Mouse (Mus musculus) neural tube, embryonic 15.5 days (tissue): ENCODE results near the gene Olfr711. TPM values are rescaled to one million over a fixed set of nuclear protein-coding genes. Genes with fewer than 3 reads are reported as not detected.
"Not testable (repeated sequence)": the region's sequence is repeated elsewhere in the genome, so short reads cannot be mapped to it uniquely, and the experiment has no call there.

Experiments used
- ATAC-seq: fragments of 200-750 bp; cut with Nextera tagmentation; 2 replicates; pipeline ENCODE4 v1.8.0; 2017; ENCODE audit warnings: mild to moderate bottlenecking, moderate TSS enrichment, moderate library complexity; ENCODE audit not compliant: low FRiP score
- H3K27ac ChIP-seq: fragments of 300-500 bp; sonication (generic); replicated peaks from 2 replicates; pipeline ENCODE4 v1.5.1; 2015; ENCODE audit warnings: mild to moderate bottlenecking, inconsistent platforms
- H3K27me3 ChIP-seq: fragments of 300-500 bp; sonication (generic); replicated peaks from 2 replicates; pipeline ENCODE4 v1.6.1; 2015; ENCODE audit warnings: inconsistent platforms
- H3K36me3 ChIP-seq: fragments of 300-500 bp; sonication (generic); 2 replicates; pipeline ENCODE4 v1.6.1; 2015; ENCODE audit warnings: inconsistent platforms
- H3K4me1 ChIP-seq: fragments of 300-500 bp; sonication (generic); 2 replicates; pipeline ENCODE4 v1.6.1; 2015; ENCODE audit warnings: inconsistent platforms
- H3K4me2 ChIP-seq: fragments of 300-500 bp; sonication (generic); 2 replicates; pipeline ENCODE4 v1.6.1; 2015; ENCODE audit warnings: inconsistent platforms, mild to moderate bottlenecking, moderate library complexity
- H3K4me3 ChIP-seq: fragments of 300-500 bp; sonication (generic); replicated peaks from 2 replicates; pipeline ENCODE4 v1.5.1; 2015; ENCODE audit warnings: mild to moderate bottlenecking, inconsistent platforms
- H3K9ac ChIP-seq: fragments of 300-500 bp; sonication (generic); replicated peaks from 2 replicates; pipeline ENCODE4 v1.6.1; 2015; ENCODE audit warnings: mild to moderate bottlenecking, inconsistent platforms
- H3K9me3 ChIP-seq: fragments of 300-500 bp; sonication (generic); replicated peaks from 2 replicates; pipeline ENCODE4 v1.6.1; 2016; ENCODE audit warnings: inconsistent platforms
- WGBS: fragments of 180-500 bp; shearing (Covaris S2); methylation state at CpG from one replicate; pipeline ENCODE4 v1.1.7; 2015; ENCODE audit warnings: mixed read lengths; 5-methylcytosine and 5-hydroxymethylcytosine counted together
- polyA plus RNA-seq: library from polyadenylated mRNA; unstranded; fragments of >200 nt; fragmentation: Nextera tagmentation; extraction: Ambion mirVana; gene quantifications from 2 replicates; pipeline ENCODE4 v1.2.1, GENCODE M21; 2015

The Olfr711 gene
- not detected in 2 replicates for polyA plus RNA-seq

DNA sequence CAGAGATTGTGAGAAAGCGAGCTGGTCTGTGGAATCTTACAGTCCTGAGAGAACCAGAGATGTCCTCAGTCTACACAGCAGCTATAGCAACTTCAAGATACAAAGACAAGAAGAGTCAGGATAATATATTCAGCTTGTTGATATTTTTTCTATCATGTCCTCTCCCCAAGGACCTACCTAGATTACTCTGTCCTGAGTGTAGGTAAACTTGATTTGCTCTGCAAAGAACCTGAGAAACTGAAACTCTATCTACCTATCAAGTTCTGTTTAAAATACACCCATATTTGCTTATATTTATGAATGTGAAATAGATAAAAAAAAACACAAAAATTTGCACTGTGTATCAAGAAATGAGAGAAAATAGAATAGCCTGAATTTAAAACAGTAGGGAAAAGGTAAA is at the start of gene Olfr711:
TSS of gene Olfr711 (minus strand) at position 101 of the 400 bp plus-strand sequence.
- H3K27me3 ChIP-seq = no peaks in the 10 kb centered on the region
- H3K9ac ChIP-seq = no peak within 1 kb of the TSS
- no peaks in the 10 kb centered on the region for H3K9me3 ChIP-seq
- no peak within 1 kb of the TSS for H3K4me3 ChIP-seq
- no peaks in the 10 kb centered on the region for H3K4me1 ChIP-seq
- ATAC-seq = no peak
- H3K4me2 ChIP-seq = no peak within 1 kb of the TSS
- no peak within 1 kb of the TSS for H3K27ac ChIP-seq
- 88% methylated on average over 1 of the region's 1 CpGs for WGBS
- H3K36me3 ChIP-seq = no peaks in the 10 kb centered on the region

DNA sequence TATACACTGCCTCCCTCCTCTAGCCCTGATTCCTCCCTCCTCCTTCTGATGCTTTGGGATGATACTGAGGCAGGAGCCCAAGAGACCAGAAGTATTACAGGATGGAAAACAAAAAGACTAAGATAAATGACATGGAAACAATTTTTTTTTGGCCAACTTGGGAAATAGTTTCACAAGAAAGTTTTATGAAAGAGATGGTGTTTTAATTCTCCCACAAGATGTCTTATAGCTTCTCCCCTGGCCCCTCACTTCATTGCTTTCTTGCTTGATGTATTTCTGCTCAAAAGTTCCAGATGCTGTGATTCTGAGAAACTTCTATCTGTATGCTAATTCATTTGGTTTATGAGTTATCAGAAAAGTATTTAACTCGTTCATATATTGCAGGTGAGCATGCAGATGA is 30.7 kb upstream of the Olfr711 start, which contains the start of gene Olfr2:
TSS of gene Olfr2 (minus strand) at position 101 of the 400 bp plus-strand sequence.
- no peak for ATAC-seq
- H3K4me2 ChIP-seq = no peak within 1 kb of the TSS
- no peak within 1 kb of the TSS for H3K4me3 ChIP-seq
- no peak within 1 kb of the TSS for H3K27ac ChIP-seq
- no peaks in the 10 kb centered on the region for H3K36me3 ChIP-seq
- WGBS = 60% methylated on average over 1 of the region's 1 CpGs
- no peaks in the 10 kb centered on the region for H3K4me1 ChIP-seq
- H3K9me3 ChIP-seq = no peaks in the 10 kb centered on the region
- no peaks in the 10 kb centered on the region for H3K27me3 ChIP-seq
- H3K9ac ChIP-seq = no peak within 1 kb of the TSS

DNA sequence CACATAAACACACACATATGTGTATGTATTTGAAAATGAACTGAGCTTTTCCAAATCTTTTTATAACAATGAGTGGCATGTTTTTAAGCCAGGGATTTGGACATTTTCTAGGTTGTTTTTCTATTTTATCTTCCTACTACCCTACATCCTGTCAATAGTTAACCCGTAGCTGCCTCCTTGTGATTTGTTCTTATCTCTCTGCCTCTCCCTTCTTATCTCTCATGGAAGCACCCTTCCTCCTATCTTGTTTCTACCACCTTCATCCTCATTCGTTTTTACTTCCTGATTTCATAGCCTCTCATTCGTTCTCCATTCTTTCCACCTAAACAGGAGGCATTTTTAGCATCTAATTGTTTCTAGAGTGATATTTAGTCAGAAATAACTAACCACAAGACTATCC is 28.9 kb upstream of the Olfr711 start:
- Histone ChIP-seq H3K4me3 (no peak overlapping the region), H3K4me2 (no peak overlapping the region), H3K27ac (no peak overlapping the region), H3K36me3 (no peaks in the 10 kb centered on the region), H3K9me3 (no peaks in the 10 kb centered on the region), H3K4me1 (no peaks in the 10 kb centered on the region), H3K27me3 (no peaks in the 10 kb centered on the region), H3K9ac (no peak overlapping the region)
- 76% methylated on average over 3 of the region's 3 CpGs for WGBS
- no peak for ATAC-seq

DNA sequence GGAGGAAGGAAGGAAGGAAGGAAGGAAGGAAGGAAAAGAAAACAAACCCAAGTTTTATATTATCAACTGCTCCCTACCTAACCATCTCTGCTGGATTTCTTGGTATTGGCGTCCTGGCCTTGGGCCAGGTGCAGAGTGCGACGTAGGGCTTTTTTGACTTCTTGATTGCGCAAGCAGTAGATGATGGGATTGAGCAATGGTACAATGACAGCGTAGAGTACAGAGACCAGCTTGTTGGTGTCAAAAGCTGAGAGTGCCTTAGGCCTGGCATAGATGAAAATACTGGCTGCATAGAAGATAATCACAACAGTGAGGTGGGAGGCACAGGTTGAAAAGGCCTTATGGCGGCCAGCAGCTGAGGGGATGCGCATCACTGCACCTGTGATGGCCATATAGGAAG is 25.5 kb upstream of the Olfr711 start:
- no peak for ATAC-seq
- H3K9ac ChIP-seq = no peak overlapping the region
- H3K4me1 ChIP-seq = no peaks in the 10 kb centered on the region
- H3K27me3 ChIP-seq = no peaks in the 10 kb centered on the region
- H3K9me3 ChIP-seq = no peaks in the 10 kb centered on the region
- no peak overlapping the region for H3K4me3 ChIP-seq
- H3K27ac ChIP-seq = no peak overlapping the region
- 92% methylated on average over 7 of the region's 7 CpGs for WGBS
- no peak overlapping the region for H3K4me2 ChIP-seq
- no peaks in the 10 kb centered on the region for H3K36me3 ChIP-seq

DNA sequence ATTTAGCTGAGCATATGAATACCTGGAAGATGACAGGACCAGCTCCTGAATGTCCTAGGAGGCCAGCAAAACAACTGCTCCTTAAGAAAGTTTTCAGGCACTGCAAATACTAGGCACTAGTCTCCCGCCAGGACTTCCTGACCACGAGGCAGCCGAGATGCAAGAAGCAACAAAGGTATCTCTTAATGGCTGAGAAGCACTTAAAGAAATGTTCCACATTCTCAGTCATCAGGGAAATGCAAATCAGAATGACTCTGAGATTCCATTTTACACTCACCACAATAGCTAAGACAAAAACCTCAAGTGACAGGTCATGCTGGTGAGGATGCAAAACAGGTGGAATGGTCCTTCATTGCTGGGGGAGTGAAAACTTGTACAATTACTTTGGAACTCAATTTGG is 10.0 kb upstream of the Olfr711 start:
- H3K27me3 ChIP-seq = no peaks in the 10 kb centered on the region
- no peak overlapping the region for H3K4me3 ChIP-seq
- H3K27ac ChIP-seq = no peak overlapping the region
- no peak overlapping the region for H3K9ac ChIP-seq
- WGBS = 94% methylated on average over 3 of the region's 3 CpGs
- H3K9me3 ChIP-seq = no peaks in the 10 kb centered on the region; the same call in 1 of the 2 replicates
- no peaks in the 10 kb centered on the region for H3K4me1 ChIP-seq
- no peaks in the 10 kb centered on the region for H3K36me3 ChIP-seq
- ATAC-seq = no peak
- no peak overlapping the region for H3K4me2 ChIP-seq

DNA sequence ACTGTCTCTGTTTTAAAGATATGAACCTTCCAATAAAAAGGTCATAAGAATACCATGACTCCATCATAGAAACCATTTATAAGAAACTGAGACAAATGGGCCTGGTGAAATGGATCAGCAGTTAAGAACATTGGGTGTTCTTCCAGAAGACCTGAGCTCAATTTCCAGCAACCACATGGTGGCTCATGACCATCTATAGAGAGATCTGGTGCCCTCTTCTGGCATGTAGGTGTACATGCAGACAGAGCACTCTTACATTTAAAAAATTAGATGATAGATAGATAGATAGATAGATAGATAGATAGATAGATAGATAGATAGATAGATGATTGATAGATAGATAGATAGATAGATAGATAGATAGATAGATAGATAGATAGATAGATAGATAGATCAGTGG is 7.8 kb downstream of the Olfr711 start:
- H3K9me3 ChIP-seq, H3K4me3 ChIP-seq, H3K4me1 ChIP-seq, H3K27ac ChIP-seq, H3K9ac ChIP-seq, H3K27me3 ChIP-seq, ATAC-seq, H3K4me2 ChIP-seq, H3K36me3 ChIP-seq: not testable (repeated sequence)

DNA sequence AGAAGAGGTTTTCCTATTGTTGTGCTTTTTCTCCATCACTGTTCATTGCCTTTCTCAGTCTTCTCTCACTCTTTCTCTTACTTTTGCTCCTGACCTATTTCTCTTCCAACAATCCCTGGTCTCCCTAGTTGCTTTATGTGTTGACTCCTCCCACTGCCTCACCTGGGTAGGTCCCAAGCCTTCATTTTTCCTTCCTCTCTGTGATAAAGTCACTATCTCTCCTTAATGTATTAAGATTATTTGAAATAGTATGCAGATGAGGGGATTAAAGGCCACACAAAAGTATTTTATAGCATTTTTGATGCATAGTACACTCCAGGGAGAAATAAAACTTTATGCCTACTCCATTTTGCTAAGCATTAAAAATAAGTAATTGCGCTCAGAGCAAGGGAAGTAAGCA is 11.4 kb downstream of the Olfr711 start, which contains the start of gene Olfr6:
TSS of gene Olfr6 (minus strand) at position 101 of the 400 bp plus-strand sequence.
- no peak within 1 kb of the TSS for H3K4me3 ChIP-seq
- ATAC-seq = no peak
- no peaks in the 10 kb centered on the region for H3K36me3 ChIP-seq
- WGBS = 75% methylated on average over 1 of the region's 1 CpGs
- H3K4me2 ChIP-seq = no peak within 1 kb of the TSS
- no peak within 1 kb of the TSS for H3K9ac ChIP-seq
- H3K9me3 ChIP-seq = no peaks in the 10 kb centered on the region
- no peaks in the 10 kb centered on the region for H3K4me1 ChIP-seq
- H3K27me3 ChIP-seq = no peaks in the 10 kb centered on the region
- H3K27ac ChIP-seq = no peak within 1 kb of the TSS

DNA sequence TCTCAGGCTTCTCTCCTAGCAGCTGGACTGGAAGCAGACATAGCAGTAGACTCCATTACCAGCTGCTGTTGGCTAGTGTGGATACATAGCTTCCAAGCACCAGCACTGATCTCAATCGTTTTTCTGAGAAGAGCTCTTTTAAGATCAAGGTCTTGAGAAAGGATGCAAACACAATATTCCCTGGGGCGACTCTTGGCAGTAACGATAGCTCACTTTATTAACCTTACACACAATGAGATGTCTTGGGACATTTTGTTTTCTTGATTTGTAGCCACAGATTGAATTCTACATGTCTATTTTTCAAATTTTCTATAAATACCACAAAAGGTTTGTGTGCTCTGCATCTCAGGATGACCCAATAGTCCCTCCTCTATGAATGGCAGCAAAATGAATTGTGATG is 27.0 kb downstream of the Olfr711 start, which contains the start of gene Olfr710:
TSS of gene Olfr710 (minus strand) at position 101 of the 400 bp plus-strand sequence.
- Histone ChIP-seq H3K4me3 (no peak within 1 kb of the TSS), H3K27me3 (no peaks in the 10 kb centered on the region), H3K27ac (no peak within 1 kb of the TSS), H3K9me3 (no peaks in the 10 kb centered on the region), H3K4me2 (no peak within 1 kb of the TSS), H3K4me1 (no peaks in the 10 kb centered on the region), H3K36me3 (no peaks in the 10 kb centered on the region), H3K9ac (no peak within 1 kb of the TSS)
- WGBS = 74% methylated on average over 3 of the region's 3 CpGs
- ATAC-seq = no peak

DNA sequence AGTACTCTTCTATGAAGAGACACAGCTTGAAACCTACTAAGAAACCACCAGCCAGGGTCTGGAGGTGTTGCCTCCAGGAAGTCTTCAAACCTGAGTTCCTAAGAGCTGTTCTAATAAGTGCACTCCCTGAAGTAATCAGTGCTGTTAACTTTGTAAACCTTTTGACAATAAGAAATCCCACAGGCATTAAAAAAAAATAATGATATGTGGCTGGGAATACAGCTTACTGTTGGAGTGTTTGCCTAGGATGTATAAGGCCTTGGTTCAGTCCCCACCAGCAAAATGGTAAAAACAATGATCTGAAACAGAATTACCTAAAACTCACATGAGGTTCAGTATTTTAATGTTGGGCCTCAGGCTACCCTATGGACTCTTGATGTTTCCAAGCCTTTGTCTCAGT is 43.1 kb downstream of the Olfr711 start, which contains the start of gene Olfr709-ps1:
TSS of gene Olfr709-ps1 (minus strand) at position 101 of the 400 bp plus-strand sequence.
- no peak within 1 kb of the TSS for H3K4me3 ChIP-seq
- H3K27me3 ChIP-seq = no peaks in the 10 kb centered on the region
- no peaks in the 10 kb centered on the region for H3K36me3 ChIP-seq

DNA sequence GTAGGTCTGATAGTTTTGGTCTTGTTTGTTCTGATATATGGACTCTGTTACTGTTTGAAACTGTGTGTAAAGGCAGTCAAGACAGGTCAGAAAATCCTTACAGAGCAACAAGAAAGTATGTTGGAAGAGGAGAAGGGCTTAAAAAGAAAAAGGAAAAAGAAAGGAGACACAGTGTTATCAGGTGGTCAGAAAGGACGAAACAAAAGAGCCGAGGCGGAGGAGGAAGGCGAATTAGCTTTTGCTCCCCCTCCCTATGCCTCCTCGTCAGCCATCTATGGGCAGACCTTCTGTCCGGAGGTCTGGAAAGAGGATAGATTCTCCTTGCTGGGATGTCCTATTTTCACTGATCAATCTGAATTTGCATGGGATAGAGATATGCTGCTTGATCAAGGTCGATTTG is 54.3 kb downstream of the Olfr711 start:
- not testable (repeated sequence) for H3K27ac ChIP-seq, H3K36me3 ChIP-seq, H3K4me2 ChIP-seq, ATAC-seq, H3K4me3 ChIP-seq, H3K9ac ChIP-seq, H3K4me1 ChIP-seq, H3K9me3 ChIP-seq, H3K27me3 ChIP-seq
- 92% methylated on average over 7 of the region's 7 CpGs for WGBS

More for the DNA sequence above, 43.1 kb downstream of the Olfr711 start, which contains the start of gene Olfr709-ps1:
- no peak within 1 kb of the TSS for H3K4me2 ChIP-seq
- H3K4me1 ChIP-seq = no peaks in the 10 kb centered on the region
- no peak within 1 kb of the TSS for H3K9ac ChIP-seq
- no peak for ATAC-seq
- no peaks in the 10 kb centered on the region for H3K9me3 ChIP-seq
- H3K27ac ChIP-seq = no peak within 1 kb of the TSS
